Mouse (Mus musculus): ENCODE measurements around the gene Nfia. TPM values are rescaled to one million over a fixed set of nuclear protein-coding genes. Genes with fewer than 3 reads are reported as not detected.

Gene Nfia
- polyA plus RNA-seq, 1 experiment from 2014 or later, result 33.7 TPM

GRCm38 (mm10) chr4:97793931-97794330 lies 21.4 kb downstream of the Nfia start:
- Histone ChIP-seq H3K36me3 (ENCODE audit: control insufficient read depth, insufficient read depth, low read length) (peaks cover 6% of the 10 kb centered on the region; the same call in 1 of the 2 replicates), H3K27me3 (ENCODE audit: control insufficient read depth, insufficient read depth, low read length) (no peaks in the 10 kb centered on the region), H3K27ac (ENCODE audit: low read depth, low read length) (no peak overlapping the region), H3K4me1 (ENCODE audit: control insufficient read depth, insufficient read depth, low read length) (peaks cover 7% of the 10 kb centered on the region; the same call in 1 of the 2 replicates), H3K4me2 (no peak overlapping the region), H3K9ac (ENCODE audit: low read depth, low read length) (no peak overlapping the region), H3K9me3 (replicated peaks; ENCODE audit: control insufficient read depth, low read length) (no peaks in the 10 kb centered on the region), H3K4me3 (ENCODE audit: low read depth, low read length) (no peak overlapping the region)
- WGBS (ENCODE audit: insufficient replicate concordance), result 88% methylated on average over 10 of the region's 10 CpGs
- ATAC-seq (replicated peaks; ENCODE audit: insufficient number of reproducible peaks, low FRiP score, low TSS enrichment), result no peak

- Histone ChIP-seq H3K4me3 (ENCODE audit: low read depth, low read length) (no peak overlapping the region), H3K36me3 (ENCODE audit: control insufficient read depth, insufficient read depth, low read length) (peaks cover 6% of the 10 kb centered on the region; the same call in 1 of the 2 replicates), H3K9ac (ENCODE audit: low read depth, low read length) (no peak overlapping the region), H3K27me3 (ENCODE audit: control insufficient read depth, insufficient read depth, low read length) (no peaks in the 10 kb centered on the region), H3K27ac (ENCODE audit: low read depth, low read length) (no peak overlapping the region), H3K4me2 (no peak overlapping the region), H3K9me3 (replicated peaks; ENCODE audit: control insufficient read depth, low read length) (no peaks in the 10 kb centered on the region), H3K4me1 (ENCODE audit: control insufficient read depth, insufficient read depth, low read length) (peaks cover 7% of the 10 kb centered on the region; the same call in 1 of the 2 replicates)
- no peak for ATAC-seq (replicated peaks; ENCODE audit: insufficient number of reproducible peaks, low FRiP score, low TSS enrichment)
- WGBS (ENCODE audit: insufficient replicate concordance), result 79% methylated on average over 4 of the region's 4 CpGs
These were observed 22.3 kb downstream of the Nfia start for GRCm38 (mm10) chr4:97794865-97795264.

GRCm38 (mm10) chr4:97795957-97796356 lies 23.4 kb downstream of the Nfia start:
- Histone ChIP-seq H3K9ac (ENCODE audit: low read depth, low read length) (no peak overlapping the region), H3K27me3 (ENCODE audit: control insufficient read depth, insufficient read depth, low read length) (no peaks in the 10 kb centered on the region), H3K4me1 (ENCODE audit: control insufficient read depth, insufficient read depth, low read length) (peaks cover 7% of the 10 kb centered on the region; the same call in 1 of the 2 replicates), H3K4me2 (no peak overlapping the region), H3K36me3 (ENCODE audit: control insufficient read depth, insufficient read depth, low read length) (peaks cover 6% of the 10 kb centered on the region; the same call in 1 of the 2 replicates), H3K4me3 (ENCODE audit: low read depth, low read length) (no peak overlapping the region), H3K27ac (ENCODE audit: low read depth, low read length) (no peak overlapping the region), H3K9me3 (replicated peaks; ENCODE audit: control insufficient read depth, low read length) (no peaks in the 10 kb centered on the region)
- no peak for ATAC-seq (replicated peaks; ENCODE audit: insufficient number of reproducible peaks, low FRiP score, low TSS enrichment)
- WGBS (ENCODE audit: insufficient replicate concordance), result 81% methylated on average over 5 of the region's 5 CpGs

GRCm38 (mm10) chr4:97796505-97796904 lies 24.0 kb downstream of the Nfia start:
- H3K27me3 ChIP-seq (ENCODE audit: control insufficient read depth, insufficient read depth, low read length), result no peaks in the 10 kb centered on the region
- no peaks in the 10 kb centered on the region for H3K9me3 ChIP-seq (replicated peaks; ENCODE audit: control insufficient read depth, low read length)
- no peak overlapping the region for H3K4me2 ChIP-seq
- 78% methylated on average over 10 of the region's 10 CpGs for WGBS (ENCODE audit: insufficient replicate concordance)
- H3K4me1 ChIP-seq (ENCODE audit: control insufficient read depth, insufficient read depth, low read length), result peaks cover 7% of the 10 kb centered on the region; the same call in 1 of the 2 replicates
- no peak overlapping the region for H3K27ac ChIP-seq (ENCODE audit: low read depth, low read length)
- ATAC-seq (replicated peaks; ENCODE audit: insufficient number of reproducible peaks, low FRiP score, low TSS enrichment), result no peak
- H3K4me3 ChIP-seq (ENCODE audit: low read depth, low read length), result no peak overlapping the region
- H3K9ac ChIP-seq (ENCODE audit: low read depth, low read length), result no peak overlapping the region
- peaks cover 6% of the 10 kb centered on the region for H3K36me3 ChIP-seq (ENCODE audit: control insufficient read depth, insufficient read depth, low read length)

- H3K9me3 ChIP-seq (replicated peaks; ENCODE audit: control insufficient read depth, low read length), result peaks cover 3% of the 10 kb centered on the region
- no peak overlapping the region for H3K27ac ChIP-seq (ENCODE audit: low read depth, low read length)
- no peak overlapping the region for H3K4me3 ChIP-seq (ENCODE audit: low read depth, low read length)
- ATAC-seq (replicated peaks; ENCODE audit: insufficient number of reproducible peaks, low FRiP score, low TSS enrichment), result no peak
- no peak overlapping the region for H3K9ac ChIP-seq (ENCODE audit: low read depth, low read length)
- WGBS (ENCODE audit: insufficient replicate concordance), result 74% methylated on average over 3 of the region's 3 CpGs
- peaks cover 7% of the 10 kb centered on the region for H3K36me3 ChIP-seq (ENCODE audit: control insufficient read depth, insufficient read depth, low read length)
- H3K27me3 ChIP-seq (ENCODE audit: control insufficient read depth, insufficient read depth, low read length), result no peaks in the 10 kb centered on the region
- H3K4me1 ChIP-seq (ENCODE audit: control insufficient read depth, insufficient read depth, low read length), result 0 out of 2 replicates have a peak, but pooled peaks cover 3% of the 10 kb centered on the region
- H3K4me2 ChIP-seq, result no peak overlapping the region
These were observed 31.3 kb downstream of the Nfia start for GRCm38 (mm10) chr4:97803791-97804190.

GRCm38 (mm10) chr4:97804638-97805037 lies 32.1 kb downstream of the Nfia start:
- 76% methylated on average over 5 of the region's 5 CpGs for WGBS (ENCODE audit: insufficient replicate concordance)
- no peak for ATAC-seq (replicated peaks; ENCODE audit: insufficient number of reproducible peaks, low FRiP score, low TSS enrichment)
- H3K9ac ChIP-seq (ENCODE audit: low read depth, low read length), result no peak overlapping the region

GRCm38 (mm10) chr4:97805255-97805654 lies 32.7 kb downstream of the Nfia start:
- H3K9me3 ChIP-seq (replicated peaks; ENCODE audit: control insufficient read depth, low read length), result peaks cover 3% of the 10 kb centered on the region
- H3K27me3 ChIP-seq (ENCODE audit: control insufficient read depth, insufficient read depth, low read length), result no peaks in the 10 kb centered on the region
- H3K4me2 ChIP-seq, result no peak overlapping the region
- WGBS (ENCODE audit: insufficient replicate concordance), result 54% methylated on average over 2 of the region's 2 CpGs
- H3K27ac ChIP-seq (ENCODE audit: low read depth, low read length), result no peak overlapping the region
- ATAC-seq (replicated peaks; ENCODE audit: insufficient number of reproducible peaks, low FRiP score, low TSS enrichment), result no peak
- H3K4me1 ChIP-seq (ENCODE audit: control insufficient read depth, insufficient read depth, low read length), result peaks cover 14% of the 10 kb centered on the region
- H3K9ac ChIP-seq (ENCODE audit: low read depth, low read length), result no peak overlapping the region
- H3K4me3 ChIP-seq (ENCODE audit: low read depth, low read length), result no peak overlapping the region
- peaks cover 7% of the 10 kb centered on the region for H3K36me3 ChIP-seq (ENCODE audit: control insufficient read depth, insufficient read depth, low read length)

More at GRCm38 (mm10) chr4:97804638-97805037, 32.1 kb downstream of the Nfia start:
- Histone ChIP-seq H3K27me3 (ENCODE audit: control insufficient read depth, insufficient read depth, low read length) (no peaks in the 10 kb centered on the region), H3K36me3 (ENCODE audit: control insufficient read depth, insufficient read depth, low read length) (peaks cover 7% of the 10 kb centered on the region), H3K4me3 (ENCODE audit: low read depth, low read length) (no peak overlapping the region), H3K4me2 (no peak overlapping the region), H3K27ac (ENCODE audit: low read depth, low read length) (no peak overlapping the region), H3K9me3 (replicated peaks; ENCODE audit: control insufficient read depth, low read length) (peaks cover 3% of the 10 kb centered on the region), H3K4me1 (ENCODE audit: control insufficient read depth, insufficient read depth, low read length) (0 out of 2 replicates have a peak, but pooled peaks cover 10% of the 10 kb centered on the region)

GRCm38 (mm10) chr4:97805896-97806808 lies 33.6 kb downstream of the Nfia start:
- WGBS (ENCODE audit: insufficient replicate concordance), result 73% methylated on average over 7 of the region's 7 CpGs
- H3K9ac ChIP-seq (ENCODE audit: low read depth, low read length), result no peak overlapping the region
- no peak for ATAC-seq (replicated peaks; ENCODE audit: insufficient number of reproducible peaks, low FRiP score, low TSS enrichment)

More at GRCm38 (mm10) chr4:97805896-97806808, 33.6 kb downstream of the Nfia start:
- Histone ChIP-seq H3K27me3 (ENCODE audit: control insufficient read depth, insufficient read depth, low read length) (no peaks in the 10 kb centered on the region), H3K27ac (ENCODE audit: low read depth, low read length) (no peak overlapping the region), H3K4me1 (ENCODE audit: control insufficient read depth, insufficient read depth, low read length) (peaks cover 18% of the 10 kb centered on the region), H3K36me3 (ENCODE audit: control insufficient read depth, insufficient read depth, low read length) (peaks cover 7% of the 10 kb centered on the region), H3K9me3 (replicated peaks; ENCODE audit: control insufficient read depth, low read length) (peaks cover 3% of the 10 kb centered on the region), H3K4me2 (no peak overlapping the region), H3K4me3 (ENCODE audit: low read depth, low read length) (no peak overlapping the region)

Data from heart, embryonic 11.5 days (tissue).